Comparison of ENCODE assay signal across 8 mouse cellular contexts in genomic region chr4:117483931-117484255, GRCm38 (mm10). TPM values are rescaled to one million over a fixed set of nuclear protein-coding genes. Genes with fewer than 3 reads are reported as not detected.
DNase-seq lines count a peak whose midpoint lies in the region; ATAC-seq and TF ChIP-seq lines count a peak whose summit lies in the region.

No protein-coding gene starts in this region.

- H3K9me3 ChIP-seq in heart, embryonic 11.5 days (replicated peaks; ENCODE audit: control insufficient read depth, low read length): no peaks in the 10 kb centered on the region
- H3K9me3 ChIP-seq in kidney, embryonic 16.5 days (ENCODE audit: low read length): no peaks in the 10 kb centered on the region
- H3K9me3 ChIP-seq in midbrain, embryonic 10.5 days (replicated peaks): no peaks in the 10 kb centered on the region

- H3K27ac ChIP-seq in liver, adult 2 months (replicated peaks; ENCODE audit: insufficient read depth, low read depth, low read length): no peak overlapping the region
- H3K27ac ChIP-seq in heart, embryonic 11.5 days (ENCODE audit: low read depth, low read length): no peak overlapping the region
- H3K27ac ChIP-seq in kidney, embryonic 16.5 days (ENCODE audit: low read length): no peak overlapping the region
- H3K27ac ChIP-seq in midbrain, embryonic 10.5 days (replicated peaks): peak overlapping the region; percentile 85

- TF ChIP-seq CTCF in liver, adult 2 months (IDR thresholded peaks at IDR 0.05; ENCODE audit: low read depth, low read length): no peak
- no peak for TF ChIP-seq CTCF in brain, embryonic 14.5 days (IDR thresholded peaks at IDR 0.05; ENCODE audit: borderline replicate concordance, extremely low read depth, insufficient read depth, insufficient read length)

- no peaks in the 10 kb centered on the region for H3K79me2 ChIP-seq in liver, adult 2 months (ENCODE audit: control insufficient read depth, insufficient read depth, low read length)

- DNase-seq in liver, adult 2 months (ENCODE audit: extremely low read depth, low read depth, low spot score): peak; percentile 39
- no peak for DNase-seq in liver
- DNase-seq in brain, embryonic 14.5 days (ENCODE audit: low read depth): peak; percentile 55
- peak; percentile 49 for DNase-seq in midbrain, embryonic 10.5 days (ENCODE audit: low spot score)
- no peak for DNase-seq in ovary, adult 18-20 months (ENCODE audit: low spot score)
- no peak for DNase-seq in ovary, postnatal 14 days (ENCODE audit: low spot score)

- peaks cover 11% of the 10 kb centered on the region for H3K27me3 ChIP-seq in liver, adult 2 months (ENCODE audit: control insufficient read depth, insufficient read depth, low read length)
- H3K27me3 ChIP-seq in heart, embryonic 11.5 days (ENCODE audit: control insufficient read depth, insufficient read depth, low read length): peaks cover 8% of the 10 kb centered on the region
- peaks cover 75% of the 10 kb centered on the region for H3K27me3 ChIP-seq in kidney, embryonic 16.5 days (ENCODE audit: insufficient read depth, low read length)
- peaks cover 93% of the 10 kb centered on the region for H3K27me3 ChIP-seq in midbrain, embryonic 10.5 days (ENCODE audit: low read depth, poor library complexity, severe bottlenecking)

- H3K9ac ChIP-seq in liver, adult 2 months (ENCODE audit: low read depth, low read length): no peak overlapping the region
- peak overlapping the region; percentile 62 for H3K9ac ChIP-seq in heart, embryonic 11.5 days (ENCODE audit: low read depth, low read length)
- H3K9ac ChIP-seq in kidney, embryonic 16.5 days (replicated peaks; ENCODE audit: low read length): peak overlapping the region; percentile 58

- no peaks in the 10 kb centered on the region for H3K36me3 ChIP-seq in liver, adult 2 months (ENCODE audit: control insufficient read depth, insufficient read depth, low read length)
- H3K36me3 ChIP-seq in heart, embryonic 11.5 days (ENCODE audit: control insufficient read depth, insufficient read depth, low read length): no peaks in the 10 kb centered on the region
- H3K36me3 ChIP-seq in kidney, embryonic 16.5 days (ENCODE audit: insufficient read depth, low read length): no peaks in the 10 kb centered on the region
- peaks cover 10% of the 10 kb centered on the region for H3K36me3 ChIP-seq in midbrain, embryonic 10.5 days

- peak overlapping the region; percentile 65 for H3K4me3 ChIP-seq in liver, adult 2 months (ENCODE audit: insufficient read depth, low read depth, low read length)
- H3K4me3 ChIP-seq in heart, embryonic 11.5 days (ENCODE audit: low read depth, low read length): peak overlapping the region; percentile 53
- H3K4me3 ChIP-seq in kidney, embryonic 16.5 days (ENCODE audit: low read length): peak overlapping the region; percentile 54
- peak overlapping the region; percentile 59 for H3K4me3 ChIP-seq in midbrain, embryonic 10.5 days

- H3K4me1 ChIP-seq in liver, adult 2 months (ENCODE audit: control insufficient read depth, insufficient read depth, low read length): 0 out of 2 replicates have a peak, but pooled peaks cover 5% of the 10 kb centered on the region
- H3K4me1 ChIP-seq in heart, embryonic 11.5 days (ENCODE audit: control insufficient read depth, insufficient read depth, low read length): peaks cover 16% of the 10 kb centered on the region
- H3K4me1 ChIP-seq in kidney, embryonic 16.5 days (ENCODE audit: insufficient read depth, low read length): peaks cover 17% of the 10 kb centered on the region
- H3K4me1 ChIP-seq in midbrain, embryonic 10.5 days: peaks cover 83% of the 10 kb centered on the region

- WGBS in liver, adult 2 months: 2% methylated on average over 15 of the region's 15 CpGs
- WGBS in heart, embryonic 11.5 days (ENCODE audit: insufficient replicate concordance): under 1% methylated on average over 15 of the region's 15 CpGs
- under 1% methylated on average over 15 of the region's 15 CpGs for WGBS in kidney, embryonic 16.5 days
- 1% methylated on average over 15 of the region's 15 CpGs for WGBS in midbrain, embryonic 10.5 days

- TF ChIP-seq POLR2A in liver, adult 2 months (IDR thresholded peaks at IDR 0.05; ENCODE audit: extremely low read depth, insufficient read depth, low read length): no peak
- no peak for TF ChIP-seq POLR2A in brain, embryonic 14.5 days (IDR thresholded peaks at IDR 0.05; ENCODE audit: borderline replicate concordance, extremely low read depth, insufficient read depth, insufficient read length, poor library complexity, severe bottlenecking)

- ATAC-seq in heart, embryonic 11.5 days (replicated peaks; ENCODE audit: insufficient number of reproducible peaks, low FRiP score, low TSS enrichment): no peak
- no peak for ATAC-seq in kidney, embryonic 16.5 days (ENCODE audit: low FRiP score, low TSS enrichment)

- H3K4me2 ChIP-seq in heart, embryonic 11.5 days: peak overlapping the region; percentile 98
- peak overlapping the region; percentile 97 for H3K4me2 ChIP-seq in kidney, embryonic 16.5 days (replicated peaks; ENCODE audit: low read depth, low read length)

RNA-seq across cellular contexts. Expression of gene Rnf220, which starts 13.0 kb away (rescaled TPM):
- 13.3 and 13.4 TPM in 2 replicates for total RNA-seq in liver, adult 2 months (2014; rRNA removed)
- 26.1 and 31.0 TPM in 2 replicates for polyA plus RNA-seq in liver, adult 2 months (2012; rRNA removed)
- polyA plus RNA-seq in brain, embryonic 14.5 days (2012; rRNA removed): 159 and 183 TPM in 2 replicates
- 32.4 and 35.4 TPM in 2 replicates for polyA plus RNA-seq in heart, embryonic 11.5 days (2014; fragmentation: Nextera tagmentation; extraction: Ambion mirVana)
- polyA plus RNA-seq in kidney, embryonic 16.5 days (2015; fragmentation: Nextera tagmentation; extraction: Ambion mirVana): 71.5 and 76.0 TPM in 2 replicates
- 102 and 111 TPM in 2 replicates for polyA plus RNA-seq in midbrain, embryonic 10.5 days (2016; fragmentation: Nextera tagmentation; extraction: Ambion mirVana)

Comparison
In these comparisons a context has a peak if more than half of its experiments do, and no peak if none do; other contexts are left out.
1. DNase-seq: peak in liver, adult 2 months (single experiment), brain, embryonic 14.5 days (single experiment) and midbrain, embryonic 10.5 days (single experiment); none in liver (single experiment), ovary, adult 18-20 months (single experiment) and ovary, postnatal 14 days (single experiment).
2. Peak in every context shown above with its lines, with median percentiles within 50 percentile points of each other: H3K4me3 ChIP-seq.